Mouse (Mus musculus) MEL (cell line): ENCODE measurements around the gene Nemf. TPM values are rescaled to one million over a fixed set of nuclear protein-coding genes. Genes with fewer than 3 reads are reported as not detected.
A peak's percentile ranks its signal among the peaks of the same experiment; 100 is the strongest.

Source experiments
- DNase-seq: peaks from one replicate; pipeline ENCODE4 v3.0.0; 2011; ENCODE audit warnings: low read depth, low spot score
- H3K27ac ChIP-seq: 2 replicates; pipeline ENCODE4 v1.5.1; 2012; ENCODE audit warnings: low read depth, mild to moderate bottlenecking, control low read depth, low read length, moderate library complexity; ENCODE audit not compliant: control insufficient read depth
- H3K27me3 ChIP-seq, 2 experiments: fragments of 150-350 bp in 1 of 2; sonication (generic) in 1 of 2; 2 replicates each; pipeline ENCODE4 v1.6.1; 2012; ENCODE audit warnings: low read length in 2 of 2, mild to moderate bottlenecking in 2 of 2, improper control_type of control experiment in 1 of 2, moderate library complexity in 1 of 2; ENCODE audit not compliant: insufficient read depth in 2 of 2, control insufficient read depth in 1 of 2
- H3K36me3 ChIP-seq, 2 experiments: 2 replicates each; pipeline ENCODE4 v1.6.1; 2012 to 2014; ENCODE audit warnings: low read length in 2 of 2, improper control_type of control experiment in 1 of 2, inconsistent platforms in 1 of 2, mild to moderate bottlenecking in 1 of 2; ENCODE audit not compliant: insufficient read depth in 2 of 2, control insufficient read depth in 1 of 2
- H3K4me1 ChIP-seq, 2 experiments: fragments of 150-350 bp in 1 of 2; sonication (generic) in 1 of 2; 2 replicates each; pipeline ENCODE4 v1.6.1; 2012; ENCODE audit warnings: low read length in 2 of 2, improper control_type of control experiment in 1 of 2, mild to moderate bottlenecking in 1 of 2; ENCODE audit not compliant: insufficient read depth in 2 of 2, control insufficient read depth in 1 of 2
- H3K4me3 ChIP-seq, 2 experiments: fragments of 150-350 bp in 1 of 2; sonication (generic) in 1 of 2; 2 replicates each; pipeline ENCODE4 v1.5.1; 2012; ENCODE audit warnings: low read depth in 2 of 2, low read length in 2 of 2, mild to moderate bottlenecking in 2 of 2, moderate library complexity in 2 of 2, control low read depth in 1 of 2, improper control_type of control experiment in 1 of 2; ENCODE audit not compliant: control insufficient read depth in 1 of 2, insufficient read depth in 1 of 2
- H3K79me2 ChIP-seq: 2 replicates; pipeline ENCODE4 v1.6.1; 2012; ENCODE audit warnings: mild to moderate bottlenecking, low read length, moderate library complexity; ENCODE audit not compliant: control insufficient read depth, poor library complexity, insufficient read depth
- H3K9ac ChIP-seq: 2 replicates; pipeline ENCODE4 v1.6.1; 2012; ENCODE audit warnings: low read depth, mild to moderate bottlenecking, control low read depth, low read length, moderate library complexity; ENCODE audit not compliant: control insufficient read depth, poor library complexity, severe bottlenecking
- H3K9me3 ChIP-seq: fragments of 150-350 bp; sonication (generic); replicated peaks from 2 replicates; pipeline ENCODE4 v1.6.1; 2012; ENCODE audit warnings: mild to moderate bottlenecking, low read length, improper control_type of control experiment, moderate library complexity; ENCODE audit not compliant: insufficient read depth
- BHLHE40 ChIP-seq: IDR thresholded peaks from 2 replicates; pipeline ENCODE4 v1.6.1; 2012; ENCODE audit warnings: low read depth, mild to moderate bottlenecking, inconsistent platforms, low read length, improper control_type of control experiment, borderline replicate concordance
- CHD2 ChIP-seq: IDR thresholded peaks from 2 replicates; pipeline ENCODE4 v1.6.1; 2011; ENCODE audit warnings: low read length, improper control_type of control experiment
- CTCF ChIP-seq, 3 experiments: IDR thresholded peaks in 2 of 3; conservative IDR thresholded peaks in 1 of 3; 2 replicates each; pipeline ENCODE4 v1.5.1; 2011 to 2012; ENCODE audit warnings: low read length in 3 of 3, low read depth in 2 of 3, mild to moderate bottlenecking in 2 of 3, improper control_type of control experiment in 1 of 3, inconsistent platforms in 1 of 3, mixed read lengths in 1 of 3, moderate library complexity in 1 of 3; ENCODE audit not compliant: control insufficient read depth in 1 of 3, insufficient read depth in 1 of 3, poor library complexity in 1 of 3, severe bottlenecking in 1 of 3
- EP300 ChIP-seq, 2 experiments: IDR thresholded peaks; 2 replicates each; pipeline ENCODE4 v1.6.1; 2011; ENCODE audit warnings: improper control_type of control experiment in 2 of 2, low read length in 2 of 2, low read depth in 1 of 2, mild to moderate bottlenecking in 1 of 2
- ETS1 ChIP-seq: IDR thresholded peaks from 2 replicates; pipeline ENCODE4 v1.6.1; 2012; ENCODE audit warnings: low read depth, mild to moderate bottlenecking, inconsistent platforms, low read length, improper control_type of control experiment, moderate library complexity
- GATA1 ChIP-seq: IDR thresholded peaks from 2 replicates; pipeline ENCODE4 v1.6.1; 2011; ENCODE audit warnings: low read depth, low read length, improper control_type of control experiment
- HCFC1 ChIP-seq: IDR thresholded peaks from 2 replicates; pipeline ENCODE4 v1.6.1; 2012; ENCODE audit warnings: low read depth, mild to moderate bottlenecking, inconsistent platforms, low read length, improper control_type of control experiment, moderate library complexity
- JUND ChIP-seq: IDR thresholded peaks from 2 replicates; pipeline ENCODE4 v1.6.1; 2011; ENCODE audit warnings: low read depth, mild to moderate bottlenecking, improper control_type of control experiment, low read length
- KAT2A ChIP-seq: conservative IDR thresholded peaks from 2 replicates; pipeline ENCODE4 v1.6.1; 2012; ENCODE audit warnings: low read depth, low read length, improper control_type of control experiment, inconsistent platforms
- MAZ ChIP-seq: IDR thresholded peaks from 2 replicates; pipeline ENCODE4 v1.6.1; 2012; ENCODE audit warnings: low read depth, mild to moderate bottlenecking, inconsistent platforms, low read length, improper control_type of control experiment
- MEF2A ChIP-seq: IDR thresholded peaks from 2 replicates; pipeline ENCODE4 v1.6.1; 2014; ENCODE audit warnings: low read depth, mild to moderate bottlenecking, inconsistent platforms, low read length, improper control_type of control experiment; ENCODE audit not compliant: poor library complexity, insufficient replicate concordance, severe bottlenecking; ENCODE audit errors: extremely low read depth
- MXI1 ChIP-seq: IDR thresholded peaks from 2 replicates; pipeline ENCODE4 v1.6.1; 2011; ENCODE audit warnings: mild to moderate bottlenecking, low read depth, low read length, improper control_type of control experiment
- NELFE ChIP-seq: IDR thresholded peaks from 2 replicates; pipeline ENCODE4 v1.6.1; 2011; ENCODE audit warnings: low read depth, low read length, improper control_type of control experiment
- POLR2AphosphoS2 ChIP-seq: IDR thresholded peaks from 2 replicates; pipeline ENCODE4 v1.6.1; 2011; ENCODE audit warnings: low read length, improper control_type of control experiment
- RAD21 ChIP-seq: IDR thresholded peaks from 2 replicates; pipeline ENCODE4 v1.6.1; 2011; ENCODE audit warnings: mild to moderate bottlenecking, low read depth, low read length, improper control_type of control experiment
- SIN3A ChIP-seq: IDR thresholded peaks from 2 replicates; pipeline ENCODE4 v1.6.1; 2012; ENCODE audit warnings: low read length, improper control_type of control experiment, inconsistent platforms
- SMC3 ChIP-seq: IDR thresholded peaks from 2 replicates; pipeline ENCODE4 v1.6.1; 2011; ENCODE audit warnings: low read depth, low read length, improper control_type of control experiment
- TAL1 ChIP-seq: IDR thresholded peaks from 2 replicates; pipeline ENCODE4 v1.6.1; 2012; ENCODE audit warnings: mild to moderate bottlenecking, inconsistent platforms, low read length, moderate library complexity, mixed read lengths
- USF1 ChIP-seq: IDR thresholded peaks from 2 replicates; pipeline ENCODE4 v1.6.1; 2014; ENCODE audit warnings: low read depth, mild to moderate bottlenecking, inconsistent platforms, low read length, improper control_type of control experiment, moderate library complexity
- USF2 ChIP-seq, 2 experiments: IDR thresholded peaks; 2 replicates each; pipeline ENCODE4 v1.6.1; 2011 to 2012; ENCODE audit warnings: improper control_type of control experiment in 2 of 2, low read length in 2 of 2, borderline replicate concordance in 1 of 2, inconsistent platforms in 1 of 2, low read depth in 1 of 2, mild to moderate bottlenecking in 1 of 2; ENCODE audit not compliant: insufficient read depth in 1 of 2
- ZC3H11A ChIP-seq: IDR thresholded peaks from 2 replicates; pipeline ENCODE4 v1.6.1; 2012; ENCODE audit warnings: low read depth, mild to moderate bottlenecking, inconsistent platforms, low read length, improper control_type of control experiment
- ZKSCAN1 ChIP-seq: IDR thresholded peaks from 2 replicates; pipeline ENCODE4 v1.6.1; 2012; ENCODE audit warnings: low read depth, mild to moderate bottlenecking, inconsistent platforms, low read length, improper control_type of control experiment, moderate library complexity
- ZNF384 ChIP-seq: IDR thresholded peaks from 2 replicates; pipeline ENCODE4 v1.6.1; 2012; ENCODE audit warnings: low read depth, mild to moderate bottlenecking, inconsistent platforms, low read length, improper control_type of control experiment
- polyA plus RNA-seq, 2 experiments: library from polyadenylated mRNA; stranded (reverse) in 1 of 2; unstranded in 1 of 2; fragments of >175 nt in 1 of 2; fragments of >200 nt in 1 of 2; gene quantifications; 2 replicates each; pipeline versions ENCODE4 v1.2.1 to v1.2.4; 2012; ENCODE audit warnings: low replicate concordance in 2 of 2, low read depth in 1 of 2; ENCODE audit not compliant: insufficient read length in 2 of 2, insufficient read depth in 1 of 2, missing spikeins in 1 of 2
- total RNA-seq: library from RNA; depleted of rRNA; stranded (reverse); fragments of 300-350 nt; gene quantifications from 2 replicates; pipeline ENCODE4 v1.2.3, GENCODE M21; 2012

The Nemf gene
- total and polyA plus RNA-seq, 3 experiments, result 30.2 to 33.4 TPM; not detected in 1

GRCm38 (mm10) chr12:69349928-69350327 is 7.0 kb downstream of the Nemf start:
- Histone ChIP-seq H3K4me3 (no peak overlapping the region), H3K27me3 (no peaks in the 10 kb centered on the region), H3K36me3 (peaks cover 2 to 35% of the 10 kb centered on the region in 2 experiments), H3K4me1 (no peaks in the 10 kb centered on the region), H3K27ac (no peak overlapping the region), H3K9me3 (no peaks in the 10 kb centered on the region), H3K9ac (no peak overlapping the region), H3K79me2 (no peaks in the 10 kb centered on the region)
- TF ChIP-seq ZKSCAN1 (no peak), TAL1 (no peak), MAZ (no peak), RAD21 (no peak), GATA1 (no peak), ZC3H11A (no peak), SMC3 (no peak), USF1 (no peak), MXI1 (no peak), KAT2A (no peak), CHD2 (no peak), HCFC1 (no peak), USF2 (IDR thresholded peaks at IDR 0.05; ENCODE audit: borderline replicate concordance in 1 of 2, insufficient read depth in 1 of 2, low read depth in 1 of 2, low read length in 2 of 2) (no peak), BHLHE40 (no peak), MEF2A (no peak), NELFE (no peak), POLR2AphosphoS2 (no peak), JUND (no peak)
- DNase-seq, result no peak

GRCm38 (mm10) chr12:69333547-69333946 is 23.4 kb downstream of the Nemf start:
- Histone ChIP-seq H3K79me2 (no peaks in the 10 kb centered on the region; the same call in 1 of the 2 replicates), H3K9me3 (no peaks in the 10 kb centered on the region), H3K4me3 (no peak overlapping the region), H3K4me1 (peaks cover 3 to 5% of the 10 kb centered on the region in 2 experiments; a peak in 3 of 4 replicates), H3K36me3 (peaks cover 13 to 45% of the 10 kb centered on the region in 2 experiments), H3K27ac (no peak overlapping the region), H3K9ac (no peak overlapping the region), H3K27me3 (no peaks in the 10 kb centered on the region)
- DNase-seq, result peak; percentile 69
- no peak for TF ChIP-seq POLR2AphosphoS2
- TF ChIP-seq SIN3A, result 0 out of 2 replicates have a peak, but pooled peaks have one; percentile 42
- TF ChIP-seq EP300 (IDR thresholded peaks at IDR 0.05; ENCODE audit: low read depth in 1 of 2, low read length in 2 of 2), result 0 out of 4 replicates have a peak, but pooled peaks of 1 of the 2 experiments have one; percentile 7
- TF ChIP-seq ZC3H11A, result peak; percentile 43
- TF ChIP-seq ZNF384, result peak; percentile 47; the same call in 1 of the 2 replicates
- TF ChIP-seq SMC3, result peak; percentile 68
- TF ChIP-seq RAD21, result peak; percentile 61
- TF ChIP-seq CTCF (IDR thresholded peaks at IDR 0.05 in 2 of 3, conservative IDR thresholded peaks at IDR 0.05 in 1 of 3; ENCODE audit: control insufficient read depth in 1 of 3, insufficient read depth in 1 of 3, low read depth in 2 of 3, low read length in 3 of 3, poor library complexity in 1 of 3, severe bottlenecking in 1 of 3), result peak; percentile 46 to 74 (median 54); a peak in 5 of 6 replicates
- TF ChIP-seq ETS1, result no peak
